Mouse (Mus musculus): Measurements from ENCODE around the gene Abhd2. TPM values are rescaled to one million over a fixed set of nuclear protein-coding genes. Genes with fewer than 3 reads are reported as not detected.

Gene Abhd2
- polyA plus RNA-seq, 1 experiment from 2014 or later, result 21.5 TPM

DNA sequence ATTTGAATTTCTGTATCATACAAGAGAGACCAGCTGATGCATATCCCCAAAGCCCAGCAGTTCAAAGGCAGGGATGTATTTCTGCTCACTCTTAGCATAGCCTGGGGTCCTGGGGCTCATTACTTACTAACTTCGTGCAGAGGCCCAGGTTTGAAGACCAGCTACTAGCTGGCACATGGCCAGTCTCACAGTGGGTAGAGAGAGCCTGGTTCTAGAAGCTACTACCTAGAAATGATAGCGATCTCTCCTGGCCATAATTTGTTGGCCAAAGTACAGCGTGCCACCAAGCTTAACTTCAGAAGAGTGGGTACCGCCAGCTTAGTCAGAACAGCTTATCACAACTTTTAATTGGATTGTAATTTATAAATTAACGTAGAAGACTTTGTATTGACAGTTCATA is 55.8 kb downstream of the Abhd2 start:
- Histone ChIP-seq H3K9me3 (ENCODE audit: low read depth, low read length) (no peaks in the 10 kb centered on the region), H3K27ac (ENCODE audit: low read depth) (no peak overlapping the region), H3K4me3 (ENCODE audit: low read depth, low read length) (no peak overlapping the region), H3K9ac (no peak overlapping the region), H3K27me3 (ENCODE audit: insufficient read depth, low read length) (no peaks in the 10 kb centered on the region), H3K36me3 (ENCODE audit: insufficient read depth) (peaks cover 63% of the 10 kb centered on the region), H3K4me2 (no peak overlapping the region), H3K4me1 (ENCODE audit: insufficient read depth) (no peaks in the 10 kb centered on the region)
- ATAC-seq (ENCODE audit: insufficient read depth), result no peak
- no peak for TF ChIP-seq CTCF (IDR thresholded peaks at IDR 0.05; ENCODE audit: low read depth)
- 90% methylated on average over 5 of the region's 5 CpGs for WGBS
- DNase-seq, result no peak

DNA sequence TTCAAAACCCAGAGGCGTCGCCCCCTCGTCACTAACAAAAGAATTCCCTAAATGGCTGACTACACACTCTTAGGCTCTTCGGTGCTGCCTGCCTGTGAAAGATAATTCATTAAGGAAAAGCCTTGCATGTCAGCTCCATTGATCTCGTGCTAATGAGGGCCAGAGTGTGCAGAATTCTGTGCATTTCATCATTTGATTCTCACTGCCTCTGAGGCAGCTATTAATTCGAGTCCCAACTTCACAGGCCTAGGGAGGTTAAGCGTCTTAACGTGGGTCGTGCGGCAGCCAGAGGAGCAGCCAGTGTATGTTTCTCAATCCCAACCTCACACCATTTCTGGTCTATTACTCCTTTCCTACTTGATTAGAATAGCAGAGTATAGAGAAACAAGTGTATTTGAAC is 58.2 kb downstream of the Abhd2 start:
- DNase-seq (no peak), ATAC-seq (ENCODE audit: insufficient read depth) (no peak)
- H3K27me3 ChIP-seq (ENCODE audit: insufficient read depth, low read length), result no peaks in the 10 kb centered on the region
- no peak overlapping the region for H3K9ac ChIP-seq
- TF ChIP-seq CTCF (IDR thresholded peaks at IDR 0.05; ENCODE audit: low read depth), result no peak
- H3K27ac ChIP-seq (ENCODE audit: low read depth), result no peak overlapping the region
- 87% methylated on average over 10 of the region's 10 CpGs for WGBS
- no peaks in the 10 kb centered on the region for H3K4me1 ChIP-seq (ENCODE audit: insufficient read depth)
- no peak overlapping the region for H3K4me2 ChIP-seq
- H3K9me3 ChIP-seq (ENCODE audit: low read depth, low read length), result no peaks in the 10 kb centered on the region
- H3K4me3 ChIP-seq (ENCODE audit: low read depth, low read length), result no peak overlapping the region
- peaks cover 54% of the 10 kb centered on the region for H3K36me3 ChIP-seq (ENCODE audit: insufficient read depth)

DNA sequence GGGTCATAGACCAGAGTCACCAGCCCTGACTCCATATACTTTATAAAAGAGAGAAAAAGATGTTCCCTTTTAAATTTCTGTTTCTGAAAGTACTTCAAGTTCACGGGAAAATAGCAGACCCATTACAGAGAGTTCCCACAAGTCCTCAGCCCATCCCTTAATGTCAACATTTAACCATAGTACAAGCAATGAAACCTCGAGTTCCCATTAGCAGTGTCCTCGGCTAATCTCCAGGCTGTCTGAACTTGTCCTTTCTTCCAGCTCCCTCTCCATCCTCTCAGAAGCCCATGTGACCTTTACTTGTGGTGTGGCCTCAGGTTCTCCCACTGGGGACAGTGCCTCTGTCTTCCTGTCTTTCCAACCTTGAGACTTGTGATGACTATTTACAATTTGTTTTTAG is 60.4 kb downstream of the Abhd2 start:
- WGBS, result 46% methylated on average over 3 of the region's 3 CpGs
- DNase-seq (no peak), ATAC-seq (ENCODE audit: insufficient read depth) (no peak)
- H3K4me1 ChIP-seq (ENCODE audit: insufficient read depth), result no peaks in the 10 kb centered on the region
- no peak overlapping the region for H3K27ac ChIP-seq (ENCODE audit: low read depth)
- H3K9me3 ChIP-seq (ENCODE audit: low read depth, low read length), result no peaks in the 10 kb centered on the region
- peaks cover 44% of the 10 kb centered on the region for H3K36me3 ChIP-seq (ENCODE audit: insufficient read depth)
- no peak overlapping the region for H3K4me3 ChIP-seq (ENCODE audit: low read depth, low read length)
- no peak for TF ChIP-seq CTCF (IDR thresholded peaks at IDR 0.05; ENCODE audit: low read depth)
- no peaks in the 10 kb centered on the region for H3K27me3 ChIP-seq (ENCODE audit: insufficient read depth, low read length)
- H3K9ac ChIP-seq, result no peak overlapping the region
- no peak overlapping the region for H3K4me2 ChIP-seq

DNA sequence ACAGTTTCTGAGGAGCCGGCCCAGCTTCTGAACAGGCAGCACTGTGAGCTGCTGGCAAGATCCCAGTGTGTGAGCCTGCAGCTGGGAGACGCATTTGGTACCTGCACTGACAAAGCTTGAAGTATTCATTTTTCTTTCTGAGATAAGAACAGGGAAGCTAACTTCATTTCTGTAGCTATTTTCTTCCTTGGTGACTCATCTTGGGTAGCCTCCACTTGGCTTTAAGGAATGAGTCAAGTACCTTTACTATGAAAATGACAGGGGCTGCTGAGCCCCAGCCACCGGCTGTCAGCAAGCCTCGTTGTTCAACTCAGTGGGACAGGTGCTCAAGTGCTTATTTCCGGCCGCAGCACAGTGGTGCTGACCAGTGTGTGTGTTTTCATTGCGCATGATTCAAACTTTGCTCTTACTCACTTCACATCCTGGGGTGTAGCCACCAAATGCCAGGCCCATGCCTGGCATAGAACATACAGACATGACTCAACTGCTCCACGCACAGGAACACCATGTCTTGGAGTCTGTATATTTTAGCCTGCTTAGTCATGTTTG is 63.4 kb downstream of the Abhd2 start:
- no peak overlapping the region for H3K9ac ChIP-seq
- H3K27ac ChIP-seq (ENCODE audit: low read depth), result no peak overlapping the region
- no peaks in the 10 kb centered on the region for H3K9me3 ChIP-seq (ENCODE audit: low read depth, low read length)
- ATAC-seq (ENCODE audit: insufficient read depth), result no peak
- TF ChIP-seq CTCF (IDR thresholded peaks at IDR 0.05; ENCODE audit: low read depth), result no peak
- no peaks in the 10 kb centered on the region for H3K4me1 ChIP-seq (ENCODE audit: insufficient read depth)
- H3K4me3 ChIP-seq (ENCODE audit: low read depth, low read length), result no peak overlapping the region
- H3K36me3 ChIP-seq (ENCODE audit: insufficient read depth), result peaks cover 24% of the 10 kb centered on the region
- 79% methylated on average over 8 of the region's 8 CpGs for WGBS
- no peak overlapping the region for H3K4me2 ChIP-seq
- no peak for DNase-seq
- no peaks in the 10 kb centered on the region for H3K27me3 ChIP-seq (ENCODE audit: insufficient read depth, low read length)

DNA sequence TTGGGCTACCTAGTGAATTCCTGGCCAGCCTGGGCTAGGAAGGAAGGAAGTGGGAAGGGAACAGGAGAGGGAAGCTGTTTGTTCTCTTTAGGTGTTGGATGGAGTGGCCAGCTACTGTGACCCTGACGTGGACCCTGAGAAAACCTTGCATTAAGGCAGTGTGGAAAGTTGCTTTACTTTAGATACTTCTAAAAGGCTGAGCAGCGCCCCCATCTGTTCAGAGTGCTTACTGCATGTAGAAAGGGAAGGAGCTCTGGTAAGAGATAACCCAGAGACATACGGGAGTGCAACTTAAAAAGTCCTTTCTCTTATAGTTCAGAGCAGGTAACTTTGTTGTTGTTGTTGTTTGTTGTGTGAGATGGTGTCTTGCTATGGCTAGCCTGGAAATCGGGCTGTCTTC is 72.9 kb downstream of the Abhd2 start:
- whole genome bisulfite sequencing, result 42% methylated on average over 4 of the region's 4 CpGs
- Histone ChIP-seq H3K4me2 (no peak overlapping the region), H3K36me3 (ENCODE audit: insufficient read depth) (peaks cover 36% of the 10 kb centered on the region), H3K4me1 (ENCODE audit: insufficient read depth) (no peaks in the 10 kb centered on the region), H3K9me3 (ENCODE audit: low read depth, low read length) (no peaks in the 10 kb centered on the region), H3K27ac (ENCODE audit: low read depth) (no peak overlapping the region), H3K4me3 (ENCODE audit: low read depth, low read length) (no peak overlapping the region), H3K9ac (no peak overlapping the region), H3K27me3 (ENCODE audit: insufficient read depth, low read length) (no peaks in the 10 kb centered on the region)
- no peak for ATAC-seq (ENCODE audit: insufficient read depth)
- TF ChIP-seq CTCF (IDR thresholded peaks at IDR 0.05; ENCODE audit: low read depth), result peak; percentile 64
- DNase-seq, result peak; percentile 80

DNA sequence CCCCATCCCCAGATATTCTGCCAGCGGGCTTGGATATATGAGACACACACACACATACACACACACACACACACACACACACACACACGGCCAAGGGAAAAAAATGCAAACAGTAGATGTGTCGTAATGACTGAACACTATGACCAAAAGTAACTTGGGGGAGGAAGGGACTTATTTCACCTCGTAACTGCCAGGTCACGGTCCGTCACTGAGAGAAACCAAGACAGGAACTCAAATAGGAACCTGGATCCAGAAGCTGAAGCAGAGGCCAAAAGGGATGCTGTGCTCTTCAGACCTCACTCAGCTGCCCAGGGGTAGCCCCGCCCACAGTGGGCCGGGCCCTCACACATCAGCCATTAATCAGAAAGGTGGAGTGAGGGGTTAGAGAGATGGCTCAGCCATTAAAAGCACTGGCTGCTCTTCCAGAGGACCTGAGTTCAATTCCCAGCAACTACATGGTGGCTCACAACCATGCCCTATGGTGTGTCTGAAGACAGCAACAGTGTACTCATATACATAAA is 73.6 kb downstream of the Abhd2 start:
- H3K9ac ChIP-seq, result no peak overlapping the region
- no peak for ATAC-seq (ENCODE audit: insufficient read depth)
- H3K36me3 ChIP-seq (ENCODE audit: insufficient read depth), result peaks cover 39% of the 10 kb centered on the region

DNA sequence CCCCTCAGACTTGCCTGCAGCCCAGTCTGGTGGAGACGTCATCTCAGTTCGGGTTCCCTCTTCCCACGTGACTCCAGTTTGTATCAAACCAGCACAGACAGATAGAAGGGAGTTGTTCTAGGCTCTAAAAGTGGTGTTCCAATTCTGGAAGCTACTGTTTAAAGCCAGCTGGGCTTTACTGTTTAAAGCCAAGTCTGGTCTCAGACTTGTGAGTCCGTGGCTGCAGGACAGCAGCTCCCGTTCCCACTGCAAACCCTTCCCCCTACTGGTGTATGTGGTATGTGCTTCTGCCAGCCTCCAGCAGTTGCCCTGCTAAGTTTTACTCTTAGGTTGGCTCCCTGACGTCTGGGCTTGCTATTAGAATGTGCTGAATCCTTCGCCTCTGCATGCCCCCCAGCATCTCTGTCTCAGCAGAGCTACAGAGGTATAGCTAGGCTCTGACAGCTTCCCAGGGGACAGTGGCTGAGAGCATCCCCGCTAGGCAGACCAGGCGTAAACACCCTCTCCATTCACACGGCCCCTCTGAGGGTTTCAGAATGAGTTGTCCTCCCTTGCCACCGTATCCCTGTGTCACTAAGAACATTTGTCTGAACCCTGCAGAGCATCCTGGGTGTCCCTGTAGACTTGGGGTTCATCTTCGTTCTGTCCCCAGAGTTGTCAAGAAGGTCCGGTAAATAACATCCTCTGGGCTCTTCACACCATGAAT is 74.3 kb downstream of the Abhd2 start:
- peaks cover 45% of the 10 kb centered on the region for H3K36me3 ChIP-seq (ENCODE audit: insufficient read depth)
- H3K4me2 ChIP-seq, result no peak overlapping the region
- H3K4me1 ChIP-seq (ENCODE audit: insufficient read depth), result no peaks in the 10 kb centered on the region
- no peak for DNase-seq
- no peak overlapping the region for H3K4me3 ChIP-seq (ENCODE audit: low read depth, low read length)
- 77% methylated on average over 13 of the region's 13 CpGs for WGBS
- H3K27me3 ChIP-seq (ENCODE audit: insufficient read depth, low read length), result no peaks in the 10 kb centered on the region
- H3K27ac ChIP-seq (ENCODE audit: low read depth), result no peak overlapping the region
- no peak overlapping the region for H3K9ac ChIP-seq
- ATAC-seq (ENCODE audit: insufficient read depth), result no peak
- no peaks in the 10 kb centered on the region for H3K9me3 ChIP-seq (ENCODE audit: low read depth, low read length)
- TF ChIP-seq CTCF (IDR thresholded peaks at IDR 0.05; ENCODE audit: low read depth), result 0 out of 2 replicates have a peak, but pooled peaks have one; percentile 17

More for the DNA sequence above, 73.6 kb downstream of the Abhd2 start:
- Histone ChIP-seq H3K4me1 (ENCODE audit: insufficient read depth) (no peaks in the 10 kb centered on the region), H3K9me3 (ENCODE audit: low read depth, low read length) (no peaks in the 10 kb centered on the region), H3K27me3 (ENCODE audit: insufficient read depth, low read length) (no peaks in the 10 kb centered on the region), H3K27ac (ENCODE audit: low read depth) (no peak overlapping the region), H3K4me2 (no peak overlapping the region), H3K4me3 (ENCODE audit: low read depth, low read length) (no peak overlapping the region)
- no peak for DNase-seq
- no peak for TF ChIP-seq CTCF (IDR thresholded peaks at IDR 0.05; ENCODE audit: low read depth)
- WGBS, result 62% methylated on average over 8 of the region's 8 CpGs
